Mouse (Mus musculus): Measurements from ENCODE around the gene Ap5z1. TPM values are rescaled to one million over a fixed set of nuclear protein-coding genes. Genes with fewer than 3 reads are reported as not detected.

The Ap5z1 gene
- polyA plus RNA-seq (2015; fragmentation: Nextera tagmentation; extraction: Ambion mirVana) = 12.0 and 13.6 TPM in 2 replicates

GRCm38 (mm10) chr5:142463461-142464454 is at the start of gene Ap5z1:
Gene Ap5z1, plus strand, starts transcription at chr5:142463944.
- Histone ChIP-seq H3K4me2 (replicated peaks) (peak within 1 kb of the TSS; percentile 80), H3K9ac (peak within 1 kb of the TSS; percentile 67), H3K4me3 (replicated peaks) (peak within 1 kb of the TSS; percentile 78), H3K27me3 (replicated peaks) (no peaks in the 10 kb centered on the region), H3K9me3 (no peaks in the 10 kb centered on the region), H3K27ac (peak within 1 kb of the TSS; percentile 84), H3K36me3 (no peaks in the 10 kb centered on the region), H3K4me1 (replicated peaks) (peaks cover 13% of the 10 kb centered on the region; the same call in 1 of the 2 replicates)
- 1% methylated on average over 60 of the region's 60 CpGs for WGBS
- ATAC-seq = peak; percentile 96

GRCm38 (mm10) chr5:142415401-142415800 is 48.3 kb upstream of the Ap5z1 start:
- ATAC-seq = no peak
- Histone ChIP-seq H3K27ac (no peak overlapping the region), H3K4me2 (replicated peaks) (no peak overlapping the region), H3K4me1 (replicated peaks) (peaks cover 28% of the 10 kb centered on the region), H3K27me3 (replicated peaks) (no peaks in the 10 kb centered on the region), H3K4me3 (replicated peaks) (no peak overlapping the region), H3K36me3 (no peaks in the 10 kb centered on the region), H3K9me3 (no peaks in the 10 kb centered on the region), H3K9ac (no peak overlapping the region)
- 50% methylated on average over 6 of the region's 6 CpGs for WGBS

- Histone ChIP-seq H3K4me1 (replicated peaks) (peaks cover 30% of the 10 kb centered on the region), H3K27ac (peak overlapping the region; percentile 45; the same call in 1 of the 2 replicates), H3K36me3 (no peaks in the 10 kb centered on the region), H3K9me3 (no peaks in the 10 kb centered on the region), H3K4me3 (replicated peaks) (no peak overlapping the region), H3K4me2 (replicated peaks) (no peak overlapping the region), H3K27me3 (replicated peaks) (no peaks in the 10 kb centered on the region), H3K9ac (0 out of 2 replicates have a peak overlapping the region, but pooled peaks have one; percentile 29)
- no peak for ATAC-seq
- 22% methylated on average over 14 of the region's 14 CpGs for WGBS
Measured at GRCm38 (mm10) chr5:142416070-142416775, 47.5 kb upstream of the Ap5z1 start.

DNA sequence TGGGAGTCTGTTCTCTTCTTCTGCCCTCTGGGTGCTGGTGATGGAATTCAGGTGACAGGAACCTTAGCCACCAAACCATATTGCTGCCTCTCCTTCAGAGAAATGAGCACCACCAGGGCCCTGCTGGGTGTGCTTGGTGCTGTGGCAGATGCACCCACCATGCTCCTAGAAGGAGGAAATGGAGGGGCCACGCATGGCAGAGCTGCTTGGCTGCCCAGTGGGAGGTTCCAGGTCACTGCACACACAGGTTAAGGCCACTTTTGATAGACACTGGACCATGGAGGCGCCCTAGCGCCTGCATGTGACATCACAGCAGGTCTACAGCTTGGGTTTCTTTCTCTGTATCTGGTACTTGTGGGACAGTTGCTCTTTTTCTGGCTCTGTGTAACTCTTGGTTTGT is 46.6 kb upstream of the Ap5z1 start:
- H3K4me1 ChIP-seq (replicated peaks) = peaks cover 30% of the 10 kb centered on the region
- no peak overlapping the region for H3K27ac ChIP-seq
- no peak for ATAC-seq
- H3K9me3 ChIP-seq = no peaks in the 10 kb centered on the region
- no peak overlapping the region for H3K9ac ChIP-seq
- no peak overlapping the region for H3K4me2 ChIP-seq (replicated peaks)
- H3K27me3 ChIP-seq (replicated peaks) = no peaks in the 10 kb centered on the region
- H3K36me3 ChIP-seq = no peaks in the 10 kb centered on the region
- H3K4me3 ChIP-seq (replicated peaks) = no peak overlapping the region
- WGBS = 73% methylated on average over 3 of the region's 3 CpGs

DNA sequence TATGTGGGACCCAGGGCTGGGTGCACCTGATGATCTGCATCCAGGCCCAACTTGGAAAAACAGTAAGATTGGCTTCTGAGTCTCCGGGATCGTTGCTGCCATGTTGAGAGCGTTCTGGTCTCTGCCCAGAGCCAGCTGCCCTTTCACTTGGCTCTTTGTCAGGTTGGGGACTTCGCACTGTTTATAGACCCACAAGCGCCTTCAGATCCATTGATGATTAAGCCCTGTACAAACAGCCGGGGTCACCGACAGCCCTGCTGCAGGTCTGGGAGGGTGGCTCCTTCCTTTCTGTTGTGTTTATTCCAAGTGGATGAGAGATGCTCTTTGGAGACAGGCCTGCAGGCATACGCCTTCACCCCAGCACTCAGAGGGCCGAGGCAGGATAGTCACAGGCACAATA is 45.9 kb upstream of the Ap5z1 start:
- Histone ChIP-seq H3K9me3 (no peaks in the 10 kb centered on the region), H3K27me3 (replicated peaks) (no peaks in the 10 kb centered on the region), H3K4me3 (replicated peaks) (no peak overlapping the region), H3K27ac (no peak overlapping the region), H3K4me1 (replicated peaks) (peaks cover 24% of the 10 kb centered on the region), H3K36me3 (no peaks in the 10 kb centered on the region), H3K9ac (no peak overlapping the region), H3K4me2 (replicated peaks) (no peak overlapping the region)
- 48% methylated on average over 9 of the region's 9 CpGs for WGBS
- ATAC-seq = no peak

DNA sequence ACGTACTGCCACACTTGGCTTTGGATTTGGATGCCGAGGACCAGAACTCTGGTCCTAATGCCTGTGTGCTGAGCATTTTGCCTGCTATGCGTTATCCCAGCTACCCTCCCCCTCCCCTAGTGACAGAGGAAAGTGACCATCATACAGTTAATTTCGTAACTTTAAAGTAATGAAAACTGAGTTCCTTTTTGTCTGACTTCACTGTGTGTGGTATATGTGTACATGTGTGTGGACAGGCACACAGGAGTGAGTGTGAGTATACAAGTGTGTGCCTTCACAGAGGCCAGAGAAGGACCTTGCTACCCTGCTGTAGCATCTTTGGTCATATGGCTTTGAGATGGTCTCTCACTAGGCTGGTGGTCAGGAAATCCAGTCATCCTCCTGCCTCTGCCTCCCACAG is 45.3 kb upstream of the Ap5z1 start:
- Histone ChIP-seq H3K27me3 (replicated peaks) (no peaks in the 10 kb centered on the region), H3K9ac (no peak overlapping the region), H3K9me3 (no peaks in the 10 kb centered on the region), H3K4me3 (replicated peaks) (no peak overlapping the region), H3K4me1 (replicated peaks) (peaks cover 23% of the 10 kb centered on the region), H3K27ac (no peak overlapping the region), H3K36me3 (no peaks in the 10 kb centered on the region), H3K4me2 (replicated peaks) (no peak overlapping the region)
- no peak for ATAC-seq
- WGBS = 90% methylated on average over 4 of the region's 4 CpGs

DNA sequence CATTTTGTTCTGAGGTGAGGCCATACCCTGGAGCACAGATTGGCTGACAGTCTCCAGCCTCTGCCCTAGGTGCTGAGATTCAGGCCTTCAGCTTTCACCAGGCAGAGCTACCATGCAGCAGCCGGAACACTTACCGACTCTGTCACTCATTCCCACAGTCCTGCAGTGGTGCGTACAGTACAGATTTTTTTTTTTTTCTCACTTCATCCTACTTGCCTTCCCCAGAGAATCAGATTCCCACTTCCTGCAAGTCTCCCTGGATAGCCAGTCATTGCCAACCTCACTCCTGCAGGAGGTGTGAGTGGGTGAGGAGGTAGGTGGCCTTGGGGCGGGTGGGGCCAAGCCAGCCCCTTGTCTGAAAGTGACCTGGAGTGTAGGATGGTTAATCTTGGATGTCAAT is 43.4 kb upstream of the Ap5z1 start:
- H3K36me3 ChIP-seq = no peaks in the 10 kb centered on the region
- H3K9me3 ChIP-seq = no peaks in the 10 kb centered on the region
- no peak overlapping the region for H3K9ac ChIP-seq
- H3K4me1 ChIP-seq (replicated peaks) = peaks cover 36% of the 10 kb centered on the region
- H3K27ac ChIP-seq = no peak overlapping the region
- no peak overlapping the region for H3K4me2 ChIP-seq (replicated peaks)
- ATAC-seq = no peak
- WGBS = 93% methylated on average over 4 of the region's 4 CpGs
- no peaks in the 10 kb centered on the region for H3K27me3 ChIP-seq (replicated peaks)
- no peak overlapping the region for H3K4me3 ChIP-seq (replicated peaks)

DNA sequence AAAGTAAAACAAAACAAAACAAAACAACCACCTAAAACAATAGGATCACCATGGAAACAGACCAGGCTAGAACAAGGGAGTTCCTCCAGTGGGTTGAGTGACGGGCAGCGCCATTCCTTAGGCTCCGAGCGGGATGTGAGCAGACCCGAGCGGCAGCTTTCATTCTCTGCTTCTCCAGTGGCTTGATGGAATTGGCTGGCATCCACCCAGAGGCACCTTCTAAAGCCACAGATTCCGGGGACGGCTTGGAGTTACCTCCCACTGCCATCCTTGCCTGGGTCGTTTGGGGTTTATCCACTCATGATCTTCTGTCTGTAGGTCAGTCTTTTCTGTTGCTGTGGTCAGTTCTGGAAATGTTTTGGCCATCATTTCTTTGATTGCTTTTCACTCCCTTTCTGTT is 42.8 kb upstream of the Ap5z1 start:
- Histone ChIP-seq H3K4me1 (replicated peaks) (peaks cover 41% of the 10 kb centered on the region), H3K27me3 (replicated peaks) (no peaks in the 10 kb centered on the region), H3K36me3 (no peaks in the 10 kb centered on the region), H3K27ac (no peak overlapping the region), H3K9me3 (no peaks in the 10 kb centered on the region), H3K4me2 (replicated peaks) (no peak overlapping the region), H3K9ac (no peak overlapping the region), H3K4me3 (replicated peaks) (no peak overlapping the region)
- no peak for ATAC-seq
- WGBS = 92% methylated on average over 9 of the region's 9 CpGs

DNA sequence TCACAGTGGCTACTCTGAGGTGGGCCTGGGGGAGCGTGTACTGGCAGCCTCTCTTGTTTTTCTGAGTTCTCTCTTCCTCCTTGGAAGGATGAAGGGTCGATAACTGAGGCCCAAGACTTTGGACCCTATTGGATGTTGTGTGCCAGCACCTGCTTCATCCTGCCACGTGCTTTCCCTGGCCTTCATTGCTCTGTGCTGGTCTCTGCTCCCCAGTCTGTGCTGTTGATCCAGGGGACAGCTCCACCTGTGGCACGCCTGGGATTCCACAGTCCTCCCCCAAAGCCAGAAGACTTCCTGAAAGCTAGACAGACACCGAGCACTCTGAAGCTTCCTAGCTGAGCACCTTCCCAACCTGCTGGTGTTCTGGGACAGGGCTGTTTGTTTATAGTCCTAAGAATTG is 41.9 kb upstream of the Ap5z1 start:
- no peaks in the 10 kb centered on the region for H3K36me3 ChIP-seq
- 0 out of 2 replicates have a peak overlapping the region, but pooled peaks have one; percentile 3 for H3K27ac ChIP-seq
- H3K9ac ChIP-seq = no peak overlapping the region
- no peaks in the 10 kb centered on the region for H3K27me3 ChIP-seq (replicated peaks)
- no peaks in the 10 kb centered on the region for H3K9me3 ChIP-seq
- peaks cover 41% of the 10 kb centered on the region for H3K4me1 ChIP-seq (replicated peaks)
- H3K4me2 ChIP-seq (replicated peaks) = no peak overlapping the region
- no peak overlapping the region for H3K4me3 ChIP-seq (replicated peaks)
- peak; percentile 65 for ATAC-seq
- WGBS = 70% methylated on average over 5 of the region's 5 CpGs

GRCm38 (mm10) chr5:142423141-142423540 is 40.6 kb upstream of the Ap5z1 start:
- no peak overlapping the region for H3K9ac ChIP-seq
- no peak overlapping the region for H3K27ac ChIP-seq
- H3K4me1 ChIP-seq (replicated peaks) = peaks cover 42% of the 10 kb centered on the region
- 93% methylated on average over 10 of the region's 10 CpGs for WGBS
- H3K4me3 ChIP-seq (replicated peaks) = no peak overlapping the region
- H3K36me3 ChIP-seq = no peaks in the 10 kb centered on the region
- ATAC-seq = no peak
- H3K27me3 ChIP-seq (replicated peaks) = no peaks in the 10 kb centered on the region
- H3K4me2 ChIP-seq (replicated peaks) = no peak overlapping the region
- no peaks in the 10 kb centered on the region for H3K9me3 ChIP-seq

DNA sequence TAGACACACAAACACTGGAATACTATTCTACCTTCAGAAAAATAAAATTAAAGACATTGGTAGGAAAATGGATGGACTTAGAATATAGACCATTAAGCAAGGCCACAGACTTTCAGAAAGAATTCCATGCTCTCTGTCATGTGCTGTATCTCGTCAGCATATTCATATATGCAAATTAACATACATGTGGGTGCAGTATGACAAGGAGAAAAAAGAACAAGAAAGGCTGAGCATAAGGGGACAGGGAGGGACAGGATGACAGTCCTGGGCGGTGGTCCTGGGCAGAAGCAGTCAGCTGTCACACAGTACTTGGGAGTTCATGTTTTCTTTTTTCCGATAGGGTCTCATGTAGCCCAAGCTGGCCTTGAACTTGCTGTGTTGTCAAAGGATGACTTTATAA is 40.0 kb upstream of the Ap5z1 start:
- Histone ChIP-seq H3K9ac (no peak overlapping the region), H3K27me3 (replicated peaks) (no peaks in the 10 kb centered on the region), H3K4me1 (replicated peaks) (peaks cover 41% of the 10 kb centered on the region), H3K9me3 (no peaks in the 10 kb centered on the region), H3K27ac (no peak overlapping the region), H3K36me3 (no peaks in the 10 kb centered on the region), H3K4me2 (replicated peaks) (no peak overlapping the region), H3K4me3 (replicated peaks) (no peak overlapping the region)
- no peak for ATAC-seq
- 65% methylated on average over 3 of the region's 3 CpGs for WGBS

DNA sequence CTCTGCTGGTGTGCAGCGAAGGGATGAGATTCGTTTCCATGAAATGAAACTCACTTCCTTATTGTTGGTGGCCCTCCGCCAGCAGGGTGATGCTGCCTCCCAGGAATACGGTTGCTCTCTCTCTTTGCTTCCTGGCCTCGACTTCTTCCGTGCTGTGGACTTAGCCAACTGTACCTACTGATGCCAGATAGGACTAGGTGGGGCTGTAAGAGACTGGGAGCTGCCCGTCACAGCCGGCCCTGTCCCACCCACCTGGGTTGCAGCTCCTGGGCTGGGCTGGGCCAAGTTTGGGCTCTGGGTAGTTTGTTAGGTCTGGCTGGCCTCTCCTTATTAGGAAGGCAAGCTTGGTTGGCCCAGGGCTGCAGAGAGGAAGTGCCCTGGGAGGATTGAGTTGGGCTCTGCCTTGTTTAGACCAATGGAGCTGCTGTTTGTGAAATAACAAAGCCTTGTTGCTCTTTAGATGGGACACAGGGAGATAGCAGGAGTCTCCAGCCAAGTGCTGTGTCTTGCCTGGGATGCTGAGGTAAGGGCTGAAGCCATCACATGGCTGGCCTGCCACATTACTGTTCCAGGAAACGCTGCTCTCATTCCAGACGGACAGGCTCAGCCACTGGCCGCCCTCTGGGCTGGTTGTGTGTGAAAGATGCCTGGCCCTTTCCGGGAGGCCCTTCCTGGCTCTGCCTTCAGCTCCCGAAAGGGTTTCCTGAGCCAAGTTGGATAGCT is 39.0 kb upstream of the Ap5z1 start:
- Histone ChIP-seq H3K27ac (peak overlapping the region; percentile 86), H3K27me3 (replicated peaks) (no peaks in the 10 kb centered on the region), H3K4me2 (replicated peaks) (peak overlapping the region; percentile 30), H3K9ac (no peak overlapping the region), H3K36me3 (no peaks in the 10 kb centered on the region), H3K9me3 (no peaks in the 10 kb centered on the region), H3K4me1 (replicated peaks) (peaks cover 41% of the 10 kb centered on the region), H3K4me3 (replicated peaks) (no peak overlapping the region)
- 23% methylated on average over 13 of the region's 13 CpGs for WGBS
- ATAC-seq = peak; percentile 69

All from intestine, embryonic 15.5 days (tissue).